Mouse (Mus musculus) embryonic facial prominence, embryonic 12.5 days (tissue): ENCODE results near the gene Oprd1. TPM values are rescaled to one million over a fixed set of nuclear protein-coding genes. Genes with fewer than 3 reads are reported as not detected.

Source experiments
- ATAC-seq: fragments of 200-750 bp; cut with Nextera tagmentation; 2 replicates; pipeline ENCODE4 v1.8.0; 2017; ENCODE audit not compliant: insufficient number of reproducible peaks, insufficient read depth, low FRiP score, low TSS enrichment
- H3K27ac ChIP-seq: fragments of 300-500 bp; sonication (generic); 2 replicates; pipeline ENCODE4 v1.5.1; 2016; ENCODE audit warnings: mild to moderate bottlenecking
- H3K27me3 ChIP-seq: fragments of 300-500 bp; sonication (generic); 2 replicates; pipeline ENCODE4 v1.6.1; 2016; ENCODE audit warnings: mild to moderate bottlenecking, moderate library complexity
- H3K36me3 ChIP-seq: fragments of 300-500 bp; sonication (generic); 2 replicates; pipeline ENCODE4 v1.6.1; 2016; ENCODE audit warnings: mild to moderate bottlenecking
- H3K4me1 ChIP-seq: fragments of 300-500 bp; sonication (generic); 2 replicates; pipeline ENCODE4 v1.6.1; 2016
- H3K4me2 ChIP-seq: fragments of 300-500 bp; sonication (generic); replicated peaks from 2 replicates; pipeline ENCODE4 v1.6.1; 2016; ENCODE audit warnings: mild to moderate bottlenecking, moderate library complexity
- H3K4me3 ChIP-seq: fragments of 300-500 bp; sonication (generic); 2 replicates; pipeline ENCODE4 v1.5.1; 2016; ENCODE audit warnings: mild to moderate bottlenecking
- H3K9ac ChIP-seq: fragments of 300-500 bp; sonication (generic); 2 replicates; pipeline ENCODE4 v1.6.1; 2016; ENCODE audit warnings: mild to moderate bottlenecking, moderate library complexity
- H3K9me3 ChIP-seq: fragments of 300-500 bp; sonication (generic); 2 replicates; pipeline ENCODE4 v1.6.1; 2016; ENCODE audit warnings: mild to moderate bottlenecking, moderate library complexity
- WGBS: fragments of 180-500 bp; shearing (Covaris S2); methylation state at CpG from one replicate; pipeline ENCODE4 v1.1.7; 2016; 5-methylcytosine and 5-hydroxymethylcytosine counted together
- polyA plus RNA-seq: library from polyadenylated mRNA; unstranded; fragments of >200 nt; fragmentation: Nextera tagmentation; extraction: Ambion mirVana; gene quantifications from 2 replicates; pipeline ENCODE4 v1.2.1, GENCODE M21; 2016

Gene Oprd1
- 0.51 and 0.52 TPM in 2 replicates for polyA plus RNA-seq

GRCm38 (mm10) chr4:132144080-132144841 is at the start of gene Oprd1:
Gene Oprd1 (minus strand): TSS chr4:132144486.
- under 1% methylated on average over 83 of the region's 89 CpGs for WGBS
- no peak within 1 kb of the TSS for H3K27ac ChIP-seq
- ATAC-seq = peak; percentile 56; the same call in 1 of the 2 replicates
- H3K4me3 ChIP-seq = peak within 1 kb of the TSS; percentile 53
- 0 out of 2 replicates have a peak, but pooled peaks cover 7% of the 10 kb centered on the region for H3K4me1 ChIP-seq
- no peaks in the 10 kb centered on the region for H3K36me3 ChIP-seq
- H3K4me2 ChIP-seq = peak within 1 kb of the TSS; percentile 92
- peak within 1 kb of the TSS; percentile 42 for H3K9ac ChIP-seq
- peaks cover 52% of the 10 kb centered on the region for H3K27me3 ChIP-seq
- H3K9me3 ChIP-seq = no peaks in the 10 kb centered on the region

- no peaks in the 10 kb centered on the region for H3K4me1 ChIP-seq
- ATAC-seq = no peak
- H3K9me3 ChIP-seq = no peaks in the 10 kb centered on the region
- no peak overlapping the region for H3K9ac ChIP-seq
- H3K27me3 ChIP-seq = no peaks in the 10 kb centered on the region
- H3K4me2 ChIP-seq = no peak overlapping the region
- no peak overlapping the region for H3K4me3 ChIP-seq
- 95% methylated on average over 2 of the region's 2 CpGs for WGBS
- peaks cover 38% of the 10 kb centered on the region for H3K36me3 ChIP-seq
- no peak overlapping the region for H3K27ac ChIP-seq
These were observed 43.6 kb upstream of the Oprd1 start for GRCm38 (mm10) chr4:132187826-132188401.

GRCm38 (mm10) chr4:132183162-132183561 is 38.9 kb upstream of the Oprd1 start:
- no peak overlapping the region for H3K9ac ChIP-seq
- WGBS = 94% methylated on average over 3 of the region's 3 CpGs
- no peaks in the 10 kb centered on the region for H3K27me3 ChIP-seq
- H3K4me1 ChIP-seq = no peaks in the 10 kb centered on the region
- no peak overlapping the region for H3K4me3 ChIP-seq
- no peak overlapping the region for H3K27ac ChIP-seq
- H3K36me3 ChIP-seq = peaks cover 26% of the 10 kb centered on the region
- no peaks in the 10 kb centered on the region for H3K9me3 ChIP-seq
- H3K4me2 ChIP-seq = no peak overlapping the region
- ATAC-seq = no peak

DNA sequence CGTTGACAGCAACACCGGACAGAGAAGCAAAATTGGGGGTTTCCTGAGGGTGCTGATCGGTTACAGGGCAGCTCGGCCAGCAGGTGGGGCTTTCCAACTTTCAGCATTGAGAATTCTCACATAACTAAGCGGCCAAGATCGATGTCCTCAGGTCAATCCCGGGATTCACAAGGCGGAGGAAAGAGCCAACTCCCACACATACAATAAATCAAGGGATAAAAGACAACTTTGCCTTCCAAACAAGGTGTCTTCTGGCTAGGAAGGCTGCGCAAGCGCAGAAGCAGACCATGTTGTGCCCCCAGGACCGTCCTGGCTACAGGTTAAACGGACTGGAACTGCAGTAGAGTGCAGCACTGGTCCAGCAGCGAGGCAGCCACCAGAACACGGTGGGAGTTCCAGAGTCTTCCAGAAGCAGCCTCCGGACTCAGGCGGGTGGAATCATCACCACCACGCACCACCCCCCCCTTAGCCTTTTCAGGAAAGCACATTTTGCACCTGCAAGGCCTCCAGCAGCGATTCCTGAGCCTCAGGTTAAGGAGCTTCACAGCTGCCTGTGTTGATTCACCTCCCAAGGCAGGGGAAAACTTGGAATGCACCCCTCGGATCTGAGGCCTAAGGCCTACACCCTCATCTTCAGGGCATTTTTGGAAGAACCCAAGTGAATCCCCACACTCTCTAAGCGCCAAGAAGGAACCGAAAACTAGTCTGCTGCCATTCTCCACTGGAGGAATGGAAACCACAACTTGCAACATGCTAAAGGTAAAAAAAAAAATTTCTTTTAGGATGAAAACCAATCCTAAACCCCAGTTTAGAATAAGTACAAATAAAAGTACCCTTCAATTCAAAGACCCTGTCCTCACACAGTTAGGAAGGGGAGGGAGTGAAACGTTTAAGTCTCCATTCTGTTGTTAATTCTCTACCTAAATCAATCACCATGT is 37.7 kb upstream of the Oprd1 start:
- H3K4me1 ChIP-seq = no peaks in the 10 kb centered on the region
- ATAC-seq = no peak
- no peak overlapping the region; the same call in 1 of the 2 replicates for H3K27ac ChIP-seq
- WGBS = 66% methylated on average over 22 of the region's 22 CpGs
- peaks cover 26% of the 10 kb centered on the region for H3K36me3 ChIP-seq
- H3K27me3 ChIP-seq = no peaks in the 10 kb centered on the region
- no peak overlapping the region for H3K9ac ChIP-seq
- H3K4me3 ChIP-seq = no peak overlapping the region
- no peak overlapping the region for H3K4me2 ChIP-seq
- no peaks in the 10 kb centered on the region for H3K9me3 ChIP-seq

- no peak for ATAC-seq
- Histone ChIP-seq H3K4me2 (no peak overlapping the region), H3K9me3 (no peaks in the 10 kb centered on the region), H3K27ac (no peak overlapping the region), H3K4me1 (no peaks in the 10 kb centered on the region), H3K36me3 (peaks cover 23% of the 10 kb centered on the region), H3K4me3 (no peak overlapping the region), H3K27me3 (no peaks in the 10 kb centered on the region), H3K9ac (no peak overlapping the region)
- WGBS = 76% methylated on average over 9 of the region's 9 CpGs
These were observed 36.4 kb upstream of the Oprd1 start for GRCm38 (mm10) chr4:132180710-132181109.

GRCm38 (mm10) chr4:132178630-132179059 is 34.4 kb upstream of the Oprd1 start:
- H3K27me3 ChIP-seq = no peaks in the 10 kb centered on the region
- no peak overlapping the region for H3K4me2 ChIP-seq
- peaks cover 14% of the 10 kb centered on the region; the same call in 1 of the 2 replicates for H3K36me3 ChIP-seq
- no peak overlapping the region for H3K9ac ChIP-seq
- H3K27ac ChIP-seq = no peak overlapping the region
- H3K9me3 ChIP-seq = no peaks in the 10 kb centered on the region
- no peak overlapping the region for H3K4me3 ChIP-seq
- H3K4me1 ChIP-seq = no peaks in the 10 kb centered on the region
- WGBS = 7% methylated on average over 10 of the region's 10 CpGs
- ATAC-seq = peak; percentile 89

- H3K27ac ChIP-seq = no peak overlapping the region
- no peak for ATAC-seq
- no peak overlapping the region for H3K4me3 ChIP-seq
- no peak overlapping the region for H3K4me2 ChIP-seq
- no peak overlapping the region for H3K9ac ChIP-seq
- 58% methylated on average over 10 of the region's 10 CpGs for WGBS
- 0 out of 2 replicates have a peak, but pooled peaks cover 7% of the 10 kb centered on the region for H3K36me3 ChIP-seq
- H3K9me3 ChIP-seq = no peaks in the 10 kb centered on the region
- H3K4me1 ChIP-seq = no peaks in the 10 kb centered on the region
- H3K27me3 ChIP-seq = no peaks in the 10 kb centered on the region
These were observed 32.2 kb upstream of the Oprd1 start for GRCm38 (mm10) chr4:132176474-132176873.

DNA sequence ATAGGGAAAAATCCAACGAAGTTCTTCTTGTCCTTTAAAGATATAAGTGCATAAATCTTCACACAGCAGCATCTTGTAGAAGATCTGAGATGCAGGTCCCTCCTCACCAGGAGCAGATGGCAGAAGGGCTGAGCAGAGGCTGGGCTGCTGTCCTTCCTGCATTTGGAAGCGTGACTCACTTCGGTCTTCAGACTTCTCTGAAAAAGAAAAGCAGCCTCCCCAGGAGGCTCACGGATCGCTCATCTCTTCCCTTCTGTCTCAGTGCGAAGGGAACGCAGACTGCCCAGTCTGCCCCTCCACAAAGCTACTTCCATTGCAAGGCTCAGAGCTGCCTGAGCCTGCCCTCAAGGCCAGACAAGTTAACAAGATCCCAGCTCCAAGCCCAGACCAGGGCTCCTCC is 26.6 kb upstream of the Oprd1 start:
- H3K9ac ChIP-seq = no peak overlapping the region
- no peaks in the 10 kb centered on the region for H3K9me3 ChIP-seq
- H3K4me1 ChIP-seq = no peaks in the 10 kb centered on the region; the same call in 1 of the 2 replicates
- 29% methylated on average over 7 of the region's 7 CpGs for WGBS
- H3K4me3 ChIP-seq = no peak overlapping the region
- ATAC-seq = no peak
- H3K27ac ChIP-seq = no peak overlapping the region
- H3K27me3 ChIP-seq = no peaks in the 10 kb centered on the region
- no peak overlapping the region for H3K4me2 ChIP-seq
- H3K36me3 ChIP-seq = no peaks in the 10 kb centered on the region

- no peak for ATAC-seq
- H3K27ac ChIP-seq = no peak overlapping the region
- no peak overlapping the region for H3K4me2 ChIP-seq
- WGBS = 83% methylated on average over 5 of the region's 5 CpGs
- H3K36me3 ChIP-seq = no peaks in the 10 kb centered on the region
- peaks cover 6% of the 10 kb centered on the region; the same call in 1 of the 2 replicates for H3K4me1 ChIP-seq
- no peak overlapping the region for H3K9ac ChIP-seq
- H3K27me3 ChIP-seq = no peaks in the 10 kb centered on the region
- H3K9me3 ChIP-seq = no peaks in the 10 kb centered on the region
- H3K4me3 ChIP-seq = no peak overlapping the region
These were observed 25.5 kb upstream of the Oprd1 start for GRCm38 (mm10) chr4:132169761-132170160.

DNA sequence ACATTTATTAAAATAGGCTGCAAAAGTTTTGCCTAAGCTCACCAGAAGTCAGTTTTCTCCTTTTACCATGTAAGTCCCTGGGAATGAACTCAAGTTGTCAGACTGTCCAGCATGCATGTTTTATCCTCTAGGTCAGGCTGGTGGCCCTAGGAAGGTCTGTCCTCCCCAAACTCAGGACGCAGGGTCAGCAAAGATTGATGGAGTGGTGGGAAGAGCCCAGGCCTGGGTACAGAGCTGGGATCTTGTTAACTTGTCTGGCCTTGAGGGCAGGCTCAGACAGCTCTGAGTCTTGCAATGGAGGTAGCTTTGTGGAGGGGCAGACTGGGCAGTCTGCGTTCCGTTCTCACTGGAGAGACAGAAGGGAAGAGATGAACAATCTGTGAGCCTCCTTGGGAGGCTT is 25.0 kb upstream of the Oprd1 start:
- Histone ChIP-seq H3K4me3 (no peak overlapping the region), H3K36me3 (no peaks in the 10 kb centered on the region), H3K4me1 (peaks cover 6% of the 10 kb centered on the region; the same call in 1 of the 2 replicates), H3K27ac (no peak overlapping the region), H3K4me2 (no peak overlapping the region), H3K27me3 (no peaks in the 10 kb centered on the region), H3K9ac (no peak overlapping the region), H3K9me3 (no peaks in the 10 kb centered on the region)
- ATAC-seq = no peak
- 89% methylated on average over 3 of the region's 3 CpGs for WGBS

DNA sequence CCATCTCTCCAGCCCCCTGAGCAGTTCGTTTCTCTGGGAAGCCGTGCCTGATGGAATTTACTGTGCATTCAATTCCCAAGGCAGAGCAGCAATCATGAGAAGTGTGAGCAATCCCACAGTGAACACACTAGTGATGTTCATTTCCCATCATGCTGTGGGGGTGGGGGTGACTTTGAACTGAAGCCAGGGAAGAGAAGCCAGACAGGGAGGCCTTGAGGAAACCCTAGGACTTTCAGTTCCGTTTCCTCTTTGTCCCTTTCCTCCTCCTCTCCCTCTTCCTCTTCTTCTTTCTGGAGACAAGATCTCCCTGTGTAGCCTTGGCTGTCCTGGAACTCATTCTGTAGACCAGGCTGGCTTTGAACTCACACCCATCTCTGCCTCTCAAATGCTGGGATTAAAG is 23.1 kb upstream of the Oprd1 start:
- no peak overlapping the region for H3K4me3 ChIP-seq
- H3K4me1 ChIP-seq = peaks cover 6% of the 10 kb centered on the region; the same call in 1 of the 2 replicates
- no peak overlapping the region for H3K27ac ChIP-seq
- no peak for ATAC-seq
- no peak overlapping the region for H3K9ac ChIP-seq
- H3K36me3 ChIP-seq = no peaks in the 10 kb centered on the region
- 84% methylated on average over 3 of the region's 3 CpGs for WGBS
- H3K27me3 ChIP-seq = no peaks in the 10 kb centered on the region
- no peak overlapping the region for H3K4me2 ChIP-seq
- H3K9me3 ChIP-seq = no peaks in the 10 kb centered on the region
